Mouse (Mus musculus) liver, postnatal 0 days (tissue): Measurements from ENCODE around the gene Tmem45b. TPM values are rescaled to one million over a fixed set of nuclear protein-coding genes. Genes with fewer than 3 reads are reported as not detected.

Experiments used
- ATAC-seq: fragments of 200-750 bp; cut with Nextera tagmentation; 2 replicates; pipeline ENCODE4 v1.8.0; 2017; ENCODE audit warnings: mild to moderate bottlenecking, moderate library complexity
- DNase-seq: peaks from one replicate; pipeline ENCODE4 v3.0.0-alpha.2; 2016
- H3K27ac ChIP-seq: fragments of 300-500 bp; sonication (generic); 2 replicates; pipeline ENCODE4 v1.5.1; 2014; ENCODE audit warnings: antibody characterized with exemption, moderate library complexity, mild to moderate bottlenecking, low read depth
- H3K27me3 ChIP-seq: fragments of 300-500 bp; sonication (generic); 2 replicates; pipeline ENCODE4 v1.6.1; 2014; ENCODE audit warnings: low read length, control low read depth, mixed read lengths; ENCODE audit not compliant: insufficient read depth
- H3K36me3 ChIP-seq: fragments of 300-500 bp; sonication (generic); replicated peaks from 2 replicates; pipeline ENCODE4 v1.6.1; 2014; ENCODE audit warnings: mild to moderate bottlenecking, control low read depth, low read length, moderate library complexity, mixed read lengths; ENCODE audit not compliant: insufficient read depth
- H3K4me1 ChIP-seq: fragments of 300-500 bp; sonication (generic); 2 replicates; pipeline ENCODE4 v1.6.1; 2014; ENCODE audit warnings: antibody characterized with exemption, mild to moderate bottlenecking, control low read depth; ENCODE audit not compliant: insufficient read depth
- H3K4me2 ChIP-seq: fragments of 300-500 bp; sonication (generic); 2 replicates; pipeline ENCODE4 v1.6.1; 2014; ENCODE audit warnings: low read depth, mild to moderate bottlenecking, low read length, moderate library complexity, mixed read lengths
- H3K4me3 ChIP-seq: fragments of 300-500 bp; sonication (generic); 2 replicates; pipeline ENCODE4 v1.5.1; 2014; ENCODE audit warnings: low read depth, low read length
- H3K9ac ChIP-seq: fragments of 300-500 bp; sonication (generic); replicated peaks from 2 replicates; pipeline ENCODE4 v1.6.1; 2014; ENCODE audit warnings: mild to moderate bottlenecking, moderate library complexity
- H3K9me3 ChIP-seq: fragments of 300-500 bp; sonication (generic); 2 replicates; pipeline ENCODE4 v1.6.1; 2016; ENCODE audit warnings: mild to moderate bottlenecking, control low read depth, low read length, mixed read lengths
- CTCF ChIP-seq: sonication (generic); IDR thresholded peaks from 2 replicates; pipeline ENCODE4 v1.5.1; 2016; ENCODE audit warnings: antibody characterized with exemption, low read depth
- EP300 ChIP-seq: IDR thresholded peaks from 2 replicates; pipeline ENCODE4 v1.6.1; 2016; ENCODE audit warnings: antibody characterized with exemption, low read depth, mild to moderate bottlenecking
- WGBS: fragments of 180-500 bp; shearing (Covaris S2); extraction: QIAGEN DNeasy Blood & Tissue Kit; methylation state at CpG from one replicate; pipeline ENCODE4 v1.1.7; 2014; ENCODE audit not compliant: insufficient replicate concordance; 5-methylcytosine and 5-hydroxymethylcytosine counted together
- polyA plus RNA-seq: library from polyadenylated mRNA; unstranded; fragments of >200 nt; fragmentation: Nextera tagmentation; extraction: Ambion mirVana; gene quantifications from 2 replicates; pipeline ENCODE4 v1.2.1, GENCODE M21; 2015

The Tmem45b gene
- polyA plus RNA-seq, 1 experiment from 2014 or later = 0.09 TPM

GRCm38 (mm10) chr9:31435415-31435814 lies 28.8 kb downstream of the Tmem45b start:
- no peak overlapping the region for H3K4me2 ChIP-seq
- ATAC-seq (no peak), DNase-seq (no peak)
- no peaks in the 10 kb centered on the region for H3K9me3 ChIP-seq
- H3K4me3 ChIP-seq = no peak overlapping the region
- H3K27me3 ChIP-seq = no peaks in the 10 kb centered on the region
- TF ChIP-seq CTCF (no peak), EP300 (no peak)
- no peak overlapping the region for H3K9ac ChIP-seq
- no peaks in the 10 kb centered on the region for H3K4me1 ChIP-seq
- WGBS = 74% methylated on average over 8 of the region's 8 CpGs
- no peak overlapping the region for H3K27ac ChIP-seq
- no peaks in the 10 kb centered on the region for H3K36me3 ChIP-seq

GRCm38 (mm10) chr9:31433431-31433830 lies 30.8 kb downstream of the Tmem45b start:
- H3K4me2 ChIP-seq = no peak overlapping the region
- 51% methylated on average over 3 of the region's 3 CpGs for WGBS
- H3K4me3 ChIP-seq = no peak overlapping the region
- DNase-seq = no peak
- no peaks in the 10 kb centered on the region for H3K27me3 ChIP-seq
- TF ChIP-seq CTCF (no peak), EP300 (no peak)
- no peak overlapping the region for H3K27ac ChIP-seq
- H3K4me1 ChIP-seq = no peaks in the 10 kb centered on the region
- H3K9me3 ChIP-seq = no peaks in the 10 kb centered on the region
- H3K36me3 ChIP-seq = no peaks in the 10 kb centered on the region
- H3K9ac ChIP-seq = no peak overlapping the region
- no peak for ATAC-seq

- 75% methylated on average over 7 of the region's 7 CpGs for WGBS
- Histone ChIP-seq H3K9ac (no peak overlapping the region), H3K27ac (no peak overlapping the region), H3K4me2 (no peak overlapping the region), H3K4me3 (no peak overlapping the region), H3K36me3 (no peaks in the 10 kb centered on the region), H3K4me1 (no peaks in the 10 kb centered on the region), H3K27me3 (no peaks in the 10 kb centered on the region), H3K9me3 (no peaks in the 10 kb centered on the region)
- TF ChIP-seq CTCF (no peak), EP300 (no peak)
- ATAC-seq (no peak), DNase-seq (no peak)
Measured at GRCm38 (mm10) chr9:31432336-31432975, 31.8 kb downstream of the Tmem45b start.

GRCm38 (mm10) chr9:31431751-31432150 lies 32.5 kb downstream of the Tmem45b start:
- no peak for TF ChIP-seq CTCF
- no peak overlapping the region for H3K9ac ChIP-seq
- 85% methylated on average over 5 of the region's 5 CpGs for WGBS
- ATAC-seq = no peak
- H3K4me3 ChIP-seq = no peak overlapping the region
- DNase-seq = no peak
- H3K9me3 ChIP-seq = no peaks in the 10 kb centered on the region
- no peaks in the 10 kb centered on the region for H3K36me3 ChIP-seq
- H3K4me1 ChIP-seq = no peaks in the 10 kb centered on the region
- no peak overlapping the region for H3K27ac ChIP-seq
- H3K4me2 ChIP-seq = no peak overlapping the region
- H3K27me3 ChIP-seq = no peaks in the 10 kb centered on the region

GRCm38 (mm10) chr9:31430011-31430410 lies 34.3 kb downstream of the Tmem45b start:
- no peak for TF ChIP-seq EP300
- H3K36me3 ChIP-seq = no peaks in the 10 kb centered on the region
- no peak for ATAC-seq
- H3K4me2 ChIP-seq = no peak overlapping the region
- H3K27ac ChIP-seq = no peak overlapping the region
- WGBS = 71% methylated on average over 9 of the region's 9 CpGs
- no peak overlapping the region for H3K9ac ChIP-seq
- no peaks in the 10 kb centered on the region for H3K4me1 ChIP-seq
- no peak overlapping the region for H3K4me3 ChIP-seq
- no peaks in the 10 kb centered on the region for H3K9me3 ChIP-seq
- H3K27me3 ChIP-seq = no peaks in the 10 kb centered on the region
- DNase-seq = no peak

- 84% methylated on average over 7 of the region's 7 CpGs for WGBS
- Histone ChIP-seq H3K9me3 (no peaks in the 10 kb centered on the region), H3K27me3 (no peaks in the 10 kb centered on the region), H3K9ac (no peak overlapping the region), H3K4me3 (no peak overlapping the region), H3K4me2 (no peak overlapping the region), H3K4me1 (no peaks in the 10 kb centered on the region), H3K36me3 (no peaks in the 10 kb centered on the region), H3K27ac (no peak overlapping the region)
- TF ChIP-seq CTCF = no peak
- TF ChIP-seq EP300 = no peak
- no peak for DNase-seq
- ATAC-seq = no peak
Measured at GRCm38 (mm10) chr9:31428971-31429370, 35.3 kb downstream of the Tmem45b start.

- H3K27me3 ChIP-seq = no peaks in the 10 kb centered on the region
- H3K9me3 ChIP-seq = no peaks in the 10 kb centered on the region
- 74% methylated on average over 5 of the region's 5 CpGs for WGBS
- H3K4me1 ChIP-seq = no peaks in the 10 kb centered on the region
- no peak for DNase-seq
- H3K36me3 ChIP-seq = peaks cover 33% of the 10 kb centered on the region
- no peak overlapping the region for H3K27ac ChIP-seq
- H3K9ac ChIP-seq = no peak overlapping the region
- no peak overlapping the region for H3K4me3 ChIP-seq
- TF ChIP-seq EP300 (no peak), CTCF (no peak)
- ATAC-seq = peak; percentile 40; the same call in 1 of the 2 replicates
- no peak overlapping the region for H3K4me2 ChIP-seq
Measured at GRCm38 (mm10) chr9:31422143-31422542, 42.1 kb downstream of the Tmem45b start.
